Mouse (Mus musculus) myocyte (in vitro differentiated cells): ENCODE results near the gene Egln3.

Experiments
- MAX ChIP-seq: IDR thresholded peaks from one replicate; pipeline ENCODE4 v1.6.1; 2011; ENCODE audit warnings: low read depth, mild to moderate bottlenecking, control low read depth
- MYOD1 ChIP-seq, 3 experiments: IDR thresholded peaks; one replicate each; pipeline ENCODE4 v1.6.1; 2011; ENCODE audit warnings: control low read depth in 2 of 3, low read depth in 2 of 3, mild to moderate bottlenecking in 2 of 3, moderate library complexity in 1 of 3; ENCODE audit not compliant: insufficient read length in 2 of 3, control insufficient read depth in 1 of 3
- MYOG ChIP-seq, 3 experiments: IDR thresholded peaks; one replicate each; pipeline ENCODE4 v1.6.1; 2011; ENCODE audit warnings: control low read depth in 2 of 3, low read depth in 2 of 3, mild to moderate bottlenecking in 2 of 3; ENCODE audit not compliant: insufficient read length in 2 of 3, control insufficient read depth in 1 of 3, insufficient read depth in 1 of 3
- POLR2A ChIP-seq: IDR thresholded peaks from one replicate; pipeline ENCODE4 v1.6.1; 2011; ENCODE audit warnings: low read depth, mild to moderate bottlenecking, control low read depth, moderate library complexity; ENCODE audit not compliant: insufficient read length
- POLR2AphosphoS2 ChIP-seq: IDR thresholded peaks from one replicate; pipeline ENCODE4 v1.6.1; 2011; ENCODE audit warnings: low read depth, control low read depth; ENCODE audit not compliant: insufficient read length
- REST ChIP-seq: IDR thresholded peaks from one replicate; pipeline ENCODE4 v1.6.1; 2011; ENCODE audit warnings: mild to moderate bottlenecking, control low read depth, moderate library complexity; ENCODE audit not compliant: insufficient read depth, insufficient read length
- SRF ChIP-seq: IDR thresholded peaks from one replicate; pipeline ENCODE4 v1.6.1; 2011; ENCODE audit warnings: low read depth; ENCODE audit not compliant: control insufficient read depth, insufficient read length
- TCF12 ChIP-seq: IDR thresholded peaks from one replicate; pipeline ENCODE4 v1.6.1; 2011; ENCODE audit warnings: mild to moderate bottlenecking, control low read depth; ENCODE audit not compliant: poor library complexity, insufficient read depth, severe bottlenecking
- TCF3 ChIP-seq: IDR thresholded peaks from one replicate; pipeline ENCODE4 v1.6.1; 2011; ENCODE audit warnings: low read depth, control low read depth; ENCODE audit not compliant: insufficient read length
- USF1 ChIP-seq: IDR thresholded peaks from one replicate; pipeline ENCODE4 v1.6.1; 2011; ENCODE audit warnings: low read depth, mild to moderate bottlenecking, control low read depth, moderate library complexity

- TF ChIP-seq POLR2A (no peak), REST (no peak), USF1 (no peak), MAX (no peak), TCF3 (no peak), POLR2AphosphoS2 (no peak), SRF (no peak), MYOD1 (IDR thresholded peaks at IDR 0.05; ENCODE audit: control insufficient read depth in 1 of 3, insufficient read length in 2 of 3, low read depth in 2 of 3) (no peak), TCF12 (no peak), MYOG (IDR thresholded peaks at IDR 0.05; ENCODE audit: control insufficient read depth in 1 of 3, insufficient read depth in 1 of 3, insufficient read length in 2 of 3, low read depth in 2 of 3) (no peak)
These were observed 56.6 kb downstream of the Egln3 start for GRCm38 (mm10) chr12:54146943-54147556.
